Mouse (Mus musculus) forebrain, embryonic 11.5 days (tissue): ENCODE data around the gene Sqstm1. TPM values are rescaled to one million over a fixed set of nuclear protein-coding genes. Genes with fewer than 3 reads are reported as not detected.

ENCODE experiments used
- ATAC-seq: fragments of 200-750 bp; cut with Nextera tagmentation; replicated peaks from 2 replicates; pipeline ENCODE4 v1.8.0; 2017; ENCODE audit warnings: moderate TSS enrichment; ENCODE audit not compliant: low FRiP score
- DNase-seq: peaks from one replicate; pipeline ENCODE4 v3.0.0-alpha.2; 2017; ENCODE audit warnings: low spot score
- H3K27ac ChIP-seq: fragments of 300-500 bp; sonication (generic); 2 replicates; pipeline ENCODE4 v1.5.1; 2014; ENCODE audit warnings: low read depth, low read length
- H3K27me3 ChIP-seq: fragments of 300-500 bp; sonication (generic); 2 replicates; pipeline ENCODE4 v1.6.1; 2014; ENCODE audit warnings: mild to moderate bottlenecking, low read length, mixed read lengths; ENCODE audit not compliant: control insufficient read depth, insufficient read depth
- H3K36me3 ChIP-seq: fragments of 300-500 bp; sonication (generic); 2 replicates; pipeline ENCODE4 v1.6.1; 2014; ENCODE audit warnings: mild to moderate bottlenecking, low read length, moderate library complexity, mixed read lengths; ENCODE audit not compliant: control insufficient read depth, insufficient read depth
- H3K4me1 ChIP-seq: fragments of 300-500 bp; sonication (generic); replicated peaks from 2 replicates; pipeline ENCODE4 v1.6.1; 2014; ENCODE audit warnings: low read length, mixed read lengths; ENCODE audit not compliant: control insufficient read depth, insufficient read depth
- H3K4me2 ChIP-seq: fragments of 300-500 bp; sonication (generic); 2 replicates; pipeline ENCODE4 v1.6.1; 2014; ENCODE audit warnings: low read depth, mild to moderate bottlenecking, low read length, moderate library complexity, mixed read lengths; ENCODE audit not compliant: severe bottlenecking
- H3K4me3 ChIP-seq: fragments of 300-500 bp; sonication (generic); 2 replicates; pipeline ENCODE4 v1.5.1; 2014; ENCODE audit warnings: low read depth, low read length
- H3K9ac ChIP-seq: fragments of 300-500 bp; sonication (generic); 2 replicates; pipeline ENCODE4 v1.6.1; 2014; ENCODE audit warnings: low read length
- H3K9me3 ChIP-seq: fragments of 300-500 bp; sonication (generic); 2 replicates; pipeline ENCODE4 v1.6.1; 2016; ENCODE audit warnings: low read length, mixed read lengths; ENCODE audit not compliant: control insufficient read depth
- WGBS: fragments of 180-500 bp; shearing (Covaris S2); extraction: QIAGEN DNeasy Blood & Tissue Kit; methylation state at CpG from one replicate; pipeline ENCODE4 v1.1.7; 2014; 5-methylcytosine and 5-hydroxymethylcytosine counted together
- polyA plus RNA-seq: library from polyadenylated mRNA; unstranded; fragments of >200 nt; fragmentation: Nextera tagmentation; extraction: Ambion mirVana; gene quantifications from 2 replicates; pipeline ENCODE4 v1.2.1, GENCODE M21; 2014

Gene Sqstm1
- polyA plus RNA-seq, 1 experiment from 2014 or later: 148 TPM

DNA sequence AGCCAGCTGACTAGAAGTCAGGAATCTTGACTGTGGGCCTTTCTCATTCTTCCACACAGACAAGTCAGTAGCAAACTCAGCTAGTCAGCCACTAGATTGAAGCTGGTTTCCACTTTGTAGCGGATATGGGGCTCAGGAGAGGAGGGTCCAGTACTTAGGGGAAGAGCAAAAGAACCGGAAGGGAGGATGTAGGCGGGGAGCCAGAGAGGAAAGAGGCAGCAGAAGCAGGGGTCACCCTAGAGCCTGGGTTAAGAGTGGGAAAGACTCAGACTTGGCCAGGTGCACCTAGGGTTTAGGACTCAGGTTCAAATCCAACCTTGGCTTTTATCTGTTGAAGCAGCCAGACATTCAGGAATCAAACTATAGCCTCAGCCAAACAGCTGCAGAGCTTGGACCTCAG lies 16.6 kb upstream of the Sqstm1 start:
- peaks cover 22% of the 10 kb centered on the region for H3K4me1 ChIP-seq
- peaks cover 4% of the 10 kb centered on the region; the same call in 1 of the 2 replicates for H3K27me3 ChIP-seq
- H3K4me3 ChIP-seq: no peak overlapping the region
- no peak for DNase-seq
- WGBS: 82% methylated on average over 3 of the region's 3 CpGs
- no peaks in the 10 kb centered on the region for H3K9me3 ChIP-seq
- no peak overlapping the region for H3K4me2 ChIP-seq
- no peak overlapping the region for H3K27ac ChIP-seq
- no peaks in the 10 kb centered on the region for H3K36me3 ChIP-seq
- no peak overlapping the region for H3K9ac ChIP-seq
- ATAC-seq: no peak

DNA sequence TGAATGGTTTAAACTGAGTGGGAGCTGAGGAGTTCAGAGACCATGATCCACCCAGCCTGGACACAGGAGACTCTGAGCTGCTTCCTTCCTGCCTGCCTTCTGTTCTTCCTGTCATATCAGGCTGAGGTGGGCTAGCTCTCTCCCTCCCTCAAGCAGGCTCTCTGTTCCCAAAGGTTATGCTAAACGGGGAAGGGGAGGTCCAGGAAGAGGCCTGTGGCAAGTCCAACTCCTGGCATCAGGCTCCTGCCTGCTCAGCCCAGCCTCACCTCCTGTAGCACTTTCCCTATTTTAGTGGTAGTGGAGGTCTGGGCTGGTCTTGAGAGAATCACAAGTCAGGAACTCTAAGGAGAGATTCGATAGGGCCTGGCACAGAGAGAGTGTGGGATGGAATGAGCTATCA lies 15.8 kb upstream of the Sqstm1 start:
- peak overlapping the region; percentile 86 for H3K4me3 ChIP-seq
- H3K4me1 ChIP-seq: peaks cover 22% of the 10 kb centered on the region
- no peak overlapping the region for H3K27ac ChIP-seq
- no peaks in the 10 kb centered on the region for H3K9me3 ChIP-seq
- H3K36me3 ChIP-seq: no peaks in the 10 kb centered on the region
- ATAC-seq: no peak
- H3K9ac ChIP-seq: peak overlapping the region; percentile 94
- DNase-seq: no peak
- peaks cover 4% of the 10 kb centered on the region; the same call in 1 of the 2 replicates for H3K27me3 ChIP-seq
- 42% methylated on average over 2 of the region's 2 CpGs for WGBS
- H3K4me2 ChIP-seq: peak overlapping the region; percentile 95

DNA sequence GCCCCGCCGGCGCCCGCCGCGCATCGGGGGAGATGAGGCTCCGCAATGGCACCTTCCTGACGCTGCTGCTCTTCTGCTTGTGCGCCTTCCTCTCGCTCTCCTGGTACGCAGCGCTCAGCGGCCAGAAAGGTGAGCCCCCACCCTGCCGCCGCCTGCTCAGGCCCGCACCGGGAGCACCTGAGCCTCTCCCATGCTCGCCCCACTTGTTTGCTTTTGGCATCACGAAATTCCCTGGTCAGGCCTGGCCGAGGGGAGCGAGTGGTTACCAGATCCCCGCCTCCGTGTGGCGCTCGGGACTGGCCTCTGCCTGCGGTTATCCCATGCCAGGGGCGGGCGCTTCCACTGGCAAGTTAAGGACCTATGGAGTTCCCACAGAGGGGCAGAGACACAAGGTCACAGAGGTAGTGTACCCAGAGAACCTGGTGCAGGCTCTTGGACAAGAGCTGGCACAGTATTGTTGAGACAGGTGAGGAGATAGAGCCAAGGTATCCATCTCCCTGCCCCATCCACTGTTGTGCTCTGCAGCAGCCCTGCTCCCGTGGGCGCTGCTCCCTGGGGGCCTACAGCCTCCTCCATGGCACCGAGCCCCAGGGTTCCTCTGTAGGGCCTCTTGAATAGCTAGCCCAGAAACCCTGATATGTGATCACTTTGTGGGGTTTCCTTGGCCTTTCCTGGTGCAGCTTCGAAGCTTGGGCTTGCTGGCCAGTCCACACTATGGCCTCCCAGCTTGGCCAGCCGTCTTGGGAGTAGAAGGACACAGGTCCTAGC lies 15.2 kb upstream of the Sqstm1 start:
- H3K4me3 ChIP-seq: peak overlapping the region; percentile 86
- H3K27me3 ChIP-seq: peaks cover 4% of the 10 kb centered on the region; the same call in 1 of the 2 replicates
- H3K4me1 ChIP-seq: peaks cover 19% of the 10 kb centered on the region

DNA sequence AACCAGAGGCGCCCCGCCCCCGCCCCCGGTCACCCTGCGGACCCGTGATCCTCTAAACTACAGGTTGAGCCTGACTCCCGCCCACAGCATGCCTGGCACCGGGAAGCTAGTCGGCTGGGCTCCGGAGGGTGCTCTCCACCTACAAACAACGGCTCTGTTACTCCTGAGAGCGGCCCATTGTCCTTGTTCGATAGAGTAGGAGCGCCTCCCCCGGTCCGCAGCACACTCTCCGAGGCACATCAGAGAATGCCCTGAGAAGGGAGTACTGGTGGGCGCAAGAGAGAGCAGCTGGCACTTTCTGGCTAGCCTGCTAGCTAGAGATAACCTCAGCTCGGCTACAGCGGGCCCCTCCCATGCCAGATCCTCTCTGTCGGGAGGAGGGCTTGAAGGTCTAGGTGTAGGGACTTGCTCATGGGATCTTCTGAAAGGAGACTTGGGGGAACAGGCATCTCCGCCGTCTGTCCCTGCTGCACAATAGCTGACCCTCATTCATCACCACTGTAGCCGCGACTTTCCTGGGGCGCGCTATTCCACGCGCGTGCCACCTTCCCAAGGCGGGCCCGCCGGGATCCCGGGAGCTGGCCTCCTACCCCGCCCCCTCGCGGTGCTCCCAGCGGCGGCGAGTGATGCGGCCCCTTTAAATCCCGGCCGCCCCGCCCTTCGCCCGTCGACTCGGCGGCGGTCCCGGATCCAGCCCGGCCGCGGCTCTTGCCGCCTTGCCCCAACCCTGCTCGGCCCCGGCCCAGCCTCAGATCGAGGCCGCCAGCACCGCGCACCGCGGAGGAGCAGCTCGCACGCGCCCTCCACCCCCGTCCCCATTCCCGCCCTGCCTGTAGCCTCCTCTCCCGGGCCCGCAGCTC lies 14.3 kb upstream of the Sqstm1 start:
- peak overlapping the region; percentile 74 for H3K27ac ChIP-seq
- peak overlapping the region; percentile 86 for H3K4me3 ChIP-seq
- H3K9me3 ChIP-seq: no peaks in the 10 kb centered on the region
- no peaks in the 10 kb centered on the region for H3K36me3 ChIP-seq
- WGBS: under 1% methylated on average over 68 of the region's 70 CpGs
- peaks cover 2% of the 10 kb centered on the region; the same call in 1 of the 2 replicates for H3K27me3 ChIP-seq
- H3K9ac ChIP-seq: peak overlapping the region; percentile 94
- H3K4me1 ChIP-seq: peaks cover 19% of the 10 kb centered on the region
- peak; percentile 89 for ATAC-seq
- peak; percentile 89 for DNase-seq
- H3K4me2 ChIP-seq: peak overlapping the region; percentile 95

More for the DNA sequence above, 15.2 kb upstream of the Sqstm1 start:
- Histone ChIP-seq H3K9me3 (no peaks in the 10 kb centered on the region), H3K9ac (peak overlapping the region; percentile 94), H3K4me2 (peak overlapping the region; percentile 95), H3K27ac (no peak overlapping the region), H3K36me3 (no peaks in the 10 kb centered on the region)
- peak; percentile 72 for DNase-seq
- ATAC-seq: peak; percentile 26
- 4% methylated on average over 32 of the region's 34 CpGs for WGBS

DNA sequence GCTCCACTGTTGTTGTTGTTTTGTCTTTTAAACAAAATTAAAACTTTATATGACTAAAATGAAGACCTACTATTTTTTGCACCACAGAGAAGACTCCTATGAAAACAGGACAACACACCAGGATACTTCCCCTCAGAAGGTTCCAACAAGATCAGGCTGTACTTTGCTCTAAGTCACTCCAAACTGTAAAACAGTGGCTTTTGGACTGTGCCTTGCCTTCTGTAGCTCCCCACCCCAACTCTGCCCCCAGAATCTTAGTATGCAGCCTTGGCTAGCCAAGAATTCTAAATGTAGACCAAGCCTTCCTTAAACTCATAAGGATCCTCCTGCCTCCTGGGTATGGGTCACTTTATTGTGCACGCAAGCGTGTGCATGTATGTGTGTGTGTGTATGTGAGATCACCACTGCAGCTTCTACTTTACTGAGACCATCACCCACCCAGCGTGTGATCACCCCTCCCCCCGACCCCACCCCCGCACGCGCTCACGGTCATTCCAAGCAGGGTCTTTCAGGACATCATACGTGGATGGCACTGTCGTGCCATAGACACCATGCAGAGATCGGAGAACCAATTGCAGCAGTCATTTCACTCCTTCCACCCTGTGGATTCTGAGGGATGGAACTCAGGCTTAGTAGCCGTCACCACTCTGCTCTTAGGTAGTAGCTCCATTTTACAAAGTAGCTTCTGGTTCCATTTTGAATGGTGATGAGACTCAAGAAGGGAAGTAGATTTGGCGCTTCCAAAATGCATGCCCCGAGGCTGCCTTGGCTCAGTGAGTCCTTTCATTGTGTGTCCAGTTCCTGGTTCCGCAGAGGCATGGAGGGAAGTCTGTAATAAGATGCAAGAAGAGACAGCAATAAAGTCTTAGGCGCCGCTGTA lies 13.4 kb upstream of the Sqstm1 start:
- Histone ChIP-seq H3K4me3 (peak overlapping the region; percentile 86), H3K27me3 (peaks cover 2% of the 10 kb centered on the region; the same call in 1 of the 2 replicates), H3K36me3 (no peaks in the 10 kb centered on the region), H3K9me3 (no peaks in the 10 kb centered on the region), H3K27ac (peak overlapping the region; percentile 74), H3K4me2 (peak overlapping the region; percentile 95), H3K9ac (peak overlapping the region; percentile 94), H3K4me1 (peaks cover 16% of the 10 kb centered on the region)
- DNase-seq (no peak), ATAC-seq (peak; percentile 13; the same call in 1 of the 2 replicates)
- 7% methylated on average over 17 of the region's 17 CpGs for WGBS

DNA sequence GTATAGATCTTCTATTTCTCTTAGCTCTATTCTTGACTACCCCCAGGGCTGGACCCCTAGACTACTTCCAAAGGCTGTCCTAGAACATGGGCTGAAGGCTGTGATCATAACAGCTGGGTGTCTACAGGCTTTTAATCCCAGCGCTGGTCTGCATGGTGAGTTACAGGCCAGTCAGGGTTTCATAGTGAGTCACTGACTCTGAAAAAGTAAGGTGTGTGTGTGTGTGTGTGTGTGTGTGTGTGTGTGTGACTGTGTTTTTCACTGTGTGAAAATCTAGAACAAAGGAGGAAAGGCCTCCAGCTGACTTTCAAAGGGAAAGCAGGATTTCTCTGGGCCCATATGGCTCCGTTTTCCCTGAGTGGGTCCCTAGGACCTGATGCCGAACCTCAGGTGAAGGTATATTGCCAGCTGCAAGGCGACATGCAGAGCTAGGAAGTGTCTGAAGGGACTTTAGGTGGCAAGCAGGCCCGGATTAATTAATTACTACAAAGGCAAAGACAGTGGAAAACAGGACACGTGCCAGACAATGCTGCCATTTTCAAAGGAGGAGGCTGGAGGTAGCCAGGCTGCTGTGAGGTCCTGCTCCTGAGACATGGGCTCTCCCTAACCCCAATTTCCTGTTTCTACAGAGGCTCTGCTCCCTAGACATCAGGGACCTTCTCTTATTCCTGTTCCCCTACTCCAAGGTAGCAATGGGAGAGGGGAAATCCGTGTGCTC lies 12.1 kb upstream of the Sqstm1 start:
- peaks cover 11% of the 10 kb centered on the region for H3K4me1 ChIP-seq
- H3K4me2 ChIP-seq: no peak overlapping the region
- no peak for DNase-seq
- no peak for ATAC-seq
- H3K9me3 ChIP-seq: no peaks in the 10 kb centered on the region
- no peak overlapping the region for H3K4me3 ChIP-seq
- WGBS: 51% methylated on average over 7 of the region's 7 CpGs
- no peak overlapping the region for H3K9ac ChIP-seq
- peaks cover 2% of the 10 kb centered on the region; the same call in 1 of the 2 replicates for H3K27me3 ChIP-seq
- H3K27ac ChIP-seq: no peak overlapping the region
- H3K36me3 ChIP-seq: no peaks in the 10 kb centered on the region

DNA sequence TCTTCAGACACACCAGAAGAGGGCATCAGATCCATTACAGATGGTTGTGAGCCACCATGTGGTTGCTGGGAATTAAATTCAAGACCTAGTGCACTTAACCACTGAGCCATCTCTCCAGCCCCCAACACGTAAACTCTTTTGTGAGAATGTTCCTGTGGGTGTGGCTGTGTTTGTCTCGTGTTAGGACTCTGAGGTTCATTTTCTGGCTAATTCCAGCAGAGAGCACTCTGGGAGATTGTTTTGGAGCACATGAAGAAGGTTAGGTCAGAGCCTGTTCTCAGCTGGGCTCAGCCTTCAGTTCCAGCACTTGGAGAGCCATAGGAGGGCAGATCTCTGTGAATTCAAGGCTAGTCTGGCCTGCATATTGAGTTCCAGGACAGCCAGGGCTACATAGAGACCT lies 9.2 kb upstream of the Sqstm1 start:
- WGBS: 52% methylated on average over 2 of the region's 2 CpGs
- H3K36me3 ChIP-seq: no peaks in the 10 kb centered on the region
- no peak overlapping the region for H3K4me2 ChIP-seq
- no peak overlapping the region for H3K4me3 ChIP-seq
- peaks cover 10% of the 10 kb centered on the region; the same call in 1 of the 2 replicates for H3K4me1 ChIP-seq
- no peak overlapping the region for H3K27ac ChIP-seq
- H3K9me3 ChIP-seq: no peaks in the 10 kb centered on the region
- DNase-seq (no peak), ATAC-seq (no peak)
- H3K27me3 ChIP-seq: peaks cover 2% of the 10 kb centered on the region; the same call in 1 of the 2 replicates
- no peak overlapping the region for H3K9ac ChIP-seq
